Comparison of ENCODE assay signal across 21 mouse cellular contexts in genomic region chr13:113829079-113829478, GRCm38 (mm10). TPM values are rescaled to one million over a fixed set of nuclear protein-coding genes. Genes with fewer than 3 reads are reported as not detected.
DNase-seq lines count a peak whose midpoint lies in the region; ATAC-seq lines count a peak whose summit lies in the region.
"Had no signal": no experiment of that assay in that cellular context is flagged by ENCODE, and none has a peak within 500 bp of the region (broad histone marks: within the 10 kb centered on the region; RNA-seq: fewer than 3 reads in every experiment).

No protein-coding gene starts in this region.

- no peaks in the 10 kb centered on the region for H3K27me3 ChIP-seq in heart, embryonic 16.5 days (ENCODE audit: control insufficient read depth, insufficient read depth, low read length)
- H3K27me3 ChIP-seq in hindbrain, embryonic 13.5 days = no peaks in the 10 kb centered on the region
- H3K27me3 ChIP-seq: CH12.LX; embryonic facial prominence, embryonic 15.5 days; forebrain, embryonic 13.5 days; midbrain, embryonic 13.5 days had no signal

- no peak overlapping the region for H3K4me3 ChIP-seq in heart, embryonic 16.5 days (ENCODE audit: low read length)
- H3K4me3 ChIP-seq in hindbrain, embryonic 13.5 days = no peak overlapping the region
- H3K4me3 ChIP-seq: embryonic facial prominence, embryonic 15.5 days; forebrain, embryonic 13.5 days; gastrocnemius, adult 2 months; hindbrain, embryonic 10.5 days; left cerebral cortex, adult 2 months; midbrain, embryonic 13.5 days had no signal

- ATAC-seq in heart, embryonic 16.5 days (replicated peaks; ENCODE audit: extremely low read depth, insufficient read depth, low FRiP score) = peak; percentile 18; the same call in 1 of the 2 replicates
- ATAC-seq in megakaryocyte progenitor cell, adult 5-6 weeks (replicated peaks; ENCODE audit: poor library complexity) = peak; percentile 87
- no peak for ATAC-seq in hindbrain, embryonic 13.5 days (ENCODE audit: low FRiP score)
- ATAC-seq: forebrain, embryonic 13.5 days; midbrain, embryonic 13.5 days had no signal

- intact Hi-C loops in heart, postnatal 36 days (cut with DNase I) = no loop called here

- DNase-seq in heart, postnatal 36 days = no peak
- peak; percentile 93 for DNase-seq in 416B (ENCODE audit: low read depth)
- DNase-seq in brain, adult 2 months (ENCODE audit: low read depth, low spot score) = peak; percentile 83
- DNase-seq in thymus, postnatal 10 days (ENCODE audit: low spot score in 2 of 2) = no peak
- DNase-seq in thymus, postnatal 36 days = no peak
- DNase-seq: adrenal gland, adult 2 months; gastrocnemius, adult 2 months; kidney, adult 18-20 months; kidney, postnatal 36 days; lung, postnatal 10 days; thymus, postnatal 4 days had no signal

- no peak overlapping the region for H3K4me2 ChIP-seq in heart, embryonic 16.5 days (ENCODE audit: low read depth, low read length)
- no peak overlapping the region for H3K4me2 ChIP-seq in hindbrain, embryonic 13.5 days
- H3K4me2 ChIP-seq: embryonic facial prominence, embryonic 15.5 days; forebrain, embryonic 13.5 days; heart, embryonic 11.5 days; midbrain, embryonic 13.5 days had no signal

- WGBS in heart, embryonic 16.5 days = 67% methylated on average over 2 of the region's 2 CpGs
- 96% methylated on average over 2 of the region's 2 CpGs for WGBS in hindbrain, embryonic 13.5 days

- no peak overlapping the region for H3K9ac ChIP-seq in heart, embryonic 16.5 days (ENCODE audit: low read length)
- no peak overlapping the region for H3K9ac ChIP-seq in hindbrain, embryonic 13.5 days
- H3K9ac ChIP-seq: embryonic facial prominence, embryonic 15.5 days; forebrain, embryonic 13.5 days; midbrain, embryonic 13.5 days had no signal

- no peaks in the 10 kb centered on the region for H3K36me3 ChIP-seq in heart, embryonic 16.5 days (ENCODE audit: control insufficient read depth, insufficient read depth)
- H3K36me3 ChIP-seq in hindbrain, embryonic 13.5 days = no peaks in the 10 kb centered on the region
- H3K36me3 ChIP-seq: hindbrain, embryonic 10.5 days; midbrain, embryonic 13.5 days had no signal

- no peaks in the 10 kb centered on the region for H3K9me3 ChIP-seq in heart, embryonic 16.5 days (replicated peaks; ENCODE audit: control insufficient read depth, low read length)
- peaks cover 10% of the 10 kb centered on the region; the same call in 1 of the 2 replicates for H3K9me3 ChIP-seq in hindbrain, embryonic 13.5 days
- H3K9me3 ChIP-seq: embryonic facial prominence, embryonic 15.5 days had no signal

- no peak overlapping the region for H3K27ac ChIP-seq in heart, embryonic 16.5 days (ENCODE audit: low read length)
- no peak overlapping the region for H3K27ac ChIP-seq in hindbrain, embryonic 13.5 days
- H3K27ac ChIP-seq: embryonic facial prominence, embryonic 15.5 days; forebrain, embryonic 13.5 days; gastrocnemius, adult 2 months; hindbrain, embryonic 10.5 days; midbrain, embryonic 13.5 days had no signal

- 0 out of 2 replicates have a peak, but pooled peaks cover 2% of the 10 kb centered on the region for H3K4me1 ChIP-seq in heart, embryonic 16.5 days (ENCODE audit: control insufficient read depth, insufficient read depth, low read length)
- H3K4me1 ChIP-seq in hindbrain, embryonic 13.5 days (replicated peaks) = no peaks in the 10 kb centered on the region
- H3K4me1 ChIP-seq: forebrain, embryonic 13.5 days; midbrain, embryonic 13.5 days had no signal

RNA-seq across cellular contexts. Expression of gene Arl15, which starts 34.8 kb away (rescaled TPM):
- polyA plus RNA-seq in heart, embryonic 16.5 days (2015; fragmentation: Nextera tagmentation; extraction: Ambion mirVana) = 7.0 and 8.8 TPM in 2 replicates
- total RNA-seq in heart, postnatal 36 days (2021) = 1 to 10 TPM; 7.5 to 8.1 TPM
- total RNA-seq in megakaryocyte progenitor cell, adult 5-6 weeks (2015) = 17.5 and 22.3 TPM in 2 replicates
- total RNA-seq in megakaryocyte progenitor cell, adult 5-6 weeks (2017) = 14.9 and 17.4 TPM in 2 replicates
- 17.1 and 17.3 TPM in 2 replicates for polyA plus RNA-seq in hindbrain, embryonic 13.5 days (2015; fragmentation: Nextera tagmentation; extraction: Ambion mirVana)

Comparison
In these comparisons a context has a peak if more than half of its experiments do, and no peak if none do; other contexts are left out.
1. DNase-seq: peak in 416B (single experiment) and brain, adult 2 months (single experiment); none in heart, postnatal 36 days (0 of 2), thymus, postnatal 10 days (0 of 2) and thymus, postnatal 36 days (0 of 2).